Mouse (Mus musculus): ENCODE results near the gene Olfr547. TPM values are rescaled to one million over a fixed set of nuclear protein-coding genes. Genes with fewer than 3 reads are reported as not detected.
"Not testable (repeated sequence)": the region's sequence is repeated elsewhere in the genome, so short reads cannot be mapped to it uniquely, and the experiment has no call there.

Gene Olfr547
- not detected for total RNA-seq (2021)
- long read RNA-seq, experiment 1: 0 reads
- long read RNA-seq, experiment 2: 0 reads

DNA sequence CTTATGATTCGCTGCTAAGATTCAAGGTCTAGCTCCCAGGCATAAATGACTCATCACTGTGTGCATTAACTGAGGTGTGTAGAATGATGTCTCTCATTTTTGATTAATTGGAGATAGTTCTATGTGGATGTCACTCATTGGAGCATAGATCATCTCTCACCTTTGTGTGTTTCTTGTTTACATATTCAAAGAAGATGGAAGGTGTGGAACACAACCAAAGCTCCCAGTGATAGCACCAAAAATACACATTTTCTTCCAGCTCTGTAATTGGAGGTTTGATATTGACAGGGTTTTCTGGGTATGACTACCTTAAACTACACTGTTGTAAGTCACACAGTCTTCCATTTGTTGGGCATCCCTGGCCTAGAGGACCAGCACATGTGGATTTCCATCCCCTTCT is at the start of gene Olfr547:
Gene Olfr547, plus strand, starts transcription at position 301 of the 400 bp plus-strand sequence.
- no peak for TF ChIP-seq CTCF (conservative IDR thresholded peaks at IDR 0.05)
- Histone ChIP-seq H3K27ac (no peak within 1 kb of the TSS), H3K4me3 (no peak within 1 kb of the TSS)
- no peak for DNase-seq (ENCODE audit: low spot score in 2 of 2)

DNA sequence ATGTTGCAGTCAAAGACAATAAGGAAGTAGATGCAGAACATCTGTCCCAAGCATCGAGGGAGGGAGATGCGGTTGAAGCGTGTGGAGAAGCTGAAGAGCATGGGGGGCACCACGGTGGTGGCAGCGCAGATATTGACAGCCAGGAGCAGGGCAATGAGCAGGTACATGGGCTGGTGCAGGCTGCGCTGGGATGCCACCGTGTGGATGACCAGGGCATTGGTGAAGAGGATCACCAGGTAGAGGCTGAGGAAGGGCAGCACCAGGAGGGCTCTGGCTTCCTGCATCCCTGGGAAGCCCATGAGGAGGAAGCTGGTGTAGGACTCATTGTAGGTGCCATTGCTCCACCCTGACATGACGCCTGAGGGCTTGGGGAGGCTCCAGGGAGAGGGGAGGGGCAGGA is 49.8 kb upstream of the Olfr547 start:
- DNase-seq (ENCODE audit: low spot score in 2 of 2); H3K4me3 ChIP-seq; H3K27ac ChIP-seq: not testable (repeated sequence)

DNA sequence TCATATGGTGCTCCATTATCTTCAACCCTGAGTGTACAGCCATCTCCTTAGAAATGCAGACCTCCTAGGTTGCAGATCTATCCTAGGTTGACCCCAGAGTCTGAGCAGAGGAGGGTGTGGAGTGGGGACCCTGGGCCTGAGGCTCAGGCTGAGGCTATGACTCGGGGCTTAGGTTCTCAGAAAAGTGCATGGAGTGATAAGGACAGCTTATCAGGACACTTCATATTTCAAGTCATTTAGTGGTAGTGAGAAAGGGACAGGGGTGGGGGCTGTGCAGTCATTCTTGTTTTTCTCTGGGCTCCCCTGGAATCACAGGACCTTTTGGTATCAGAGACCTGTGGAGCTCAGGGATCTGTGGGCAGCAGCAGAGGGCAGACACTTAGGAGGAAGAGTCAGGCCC is 48.4 kb upstream of the Olfr547 start:
- no peak overlapping the region for H3K4me3 ChIP-seq
- no peak for TF ChIP-seq CTCF (conservative IDR thresholded peaks at IDR 0.05)
- no peak overlapping the region for H3K27ac ChIP-seq
- no peak for DNase-seq (ENCODE audit: low spot score in 2 of 2)

DNA sequence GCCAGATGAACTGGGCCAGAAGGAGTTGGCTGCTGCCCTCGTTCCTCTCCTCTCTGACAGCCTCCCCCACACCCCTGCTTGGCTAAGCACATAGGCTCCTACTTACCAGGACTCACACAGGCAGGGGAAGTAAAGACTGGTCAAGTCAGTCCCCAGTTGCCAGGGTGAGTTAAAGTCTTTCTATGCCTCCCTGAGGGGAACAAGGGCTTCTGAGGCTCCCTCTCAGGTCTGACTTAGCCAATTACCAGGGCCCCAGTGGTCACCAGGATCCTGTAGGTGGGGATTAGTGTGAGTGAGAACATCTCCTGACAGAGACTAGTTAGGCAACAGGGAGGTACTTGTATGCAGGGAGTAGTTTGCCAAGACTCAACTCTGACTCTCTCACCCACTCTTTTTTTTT is 46.4 kb upstream of the Olfr547 start, which contains the start of gene Olfr544:
Gene Olfr544, minus strand, starts transcription at position 153 of the 400 bp plus-strand sequence.
- H3K4me3 ChIP-seq: no peak within 1 kb of the TSS
- H3K27ac ChIP-seq: no peak within 1 kb of the TSS
- TF ChIP-seq CTCF (conservative IDR thresholded peaks at IDR 0.05): no peak
- no peak for DNase-seq (ENCODE audit: low spot score in 2 of 2)

DNA sequence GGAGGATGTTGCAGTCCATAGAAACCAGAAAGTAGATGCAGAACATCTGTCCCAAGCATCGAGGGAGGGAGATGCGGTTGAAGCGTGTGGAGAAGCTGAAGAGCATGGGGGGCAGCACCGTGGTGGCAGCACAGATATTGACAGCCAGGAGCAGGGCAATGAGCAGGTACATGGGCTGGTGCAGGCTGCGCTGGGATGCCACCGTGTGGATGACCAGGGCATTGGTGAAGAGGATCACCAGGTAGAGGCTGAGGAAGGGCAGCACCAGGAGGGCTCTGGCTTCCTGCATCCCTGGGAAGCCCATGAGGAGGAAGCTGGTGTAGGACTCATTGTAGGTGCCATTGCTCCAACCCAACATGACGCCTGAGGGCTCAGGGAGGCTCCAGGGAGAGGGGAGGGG is 40.1 kb upstream of the Olfr547 start:
- DNase-seq (ENCODE audit: low spot score in 2 of 2); H3K27ac ChIP-seq; H3K4me3 ChIP-seq: not testable (repeated sequence)

DNA sequence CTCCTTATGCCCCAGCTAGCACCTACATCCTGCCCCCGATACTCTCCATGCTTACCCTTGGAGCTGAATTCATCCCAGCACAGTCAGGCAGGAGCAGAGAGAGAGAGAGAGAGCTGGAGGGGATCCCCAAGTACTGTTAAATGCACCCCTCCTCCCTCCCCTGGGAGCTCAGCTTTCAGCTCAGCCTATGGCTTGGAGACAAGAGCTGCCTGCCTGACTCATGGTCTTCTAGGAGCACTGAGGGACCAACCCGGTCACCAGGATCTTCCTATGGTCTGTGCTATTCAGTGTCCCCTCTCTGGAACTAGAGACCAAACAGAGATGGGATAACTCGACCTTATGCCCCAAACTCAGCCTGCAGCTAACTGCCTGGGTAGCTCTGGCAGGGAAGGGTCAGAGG is 35.1 kb upstream of the Olfr547 start, which contains the start of gene Olfr545:
Gene Olfr545, minus strand, starts transcription at position 101 of the 400 bp plus-strand sequence.
- no peak for TF ChIP-seq CTCF (conservative IDR thresholded peaks at IDR 0.05)
- no peak within 1 kb of the TSS for H3K27ac ChIP-seq
- no peak within 1 kb of the TSS for H3K4me3 ChIP-seq
- no peak for DNase-seq (ENCODE audit: low spot score in 2 of 2)

DNA sequence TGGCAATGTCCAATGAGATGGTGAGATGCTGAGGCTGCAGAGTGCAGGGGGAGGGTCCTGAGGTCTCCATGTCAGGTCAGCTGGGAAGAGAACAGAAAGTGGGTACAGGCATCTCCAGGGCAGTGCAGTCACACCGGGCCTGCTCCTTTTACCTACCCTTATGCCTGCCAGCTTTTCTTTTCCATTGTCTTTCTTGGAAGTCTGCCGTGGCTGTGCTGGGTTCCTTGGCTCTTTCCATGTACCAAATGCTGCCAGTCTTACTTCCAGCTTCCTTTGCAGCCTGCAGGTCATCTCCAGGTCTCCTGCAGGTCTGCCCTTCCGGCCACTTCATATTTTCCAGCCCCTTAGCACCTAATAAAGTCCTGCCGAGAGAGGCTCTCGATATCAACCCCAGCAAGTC is 32.6 kb upstream of the Olfr547 start:
- Histone ChIP-seq H3K27ac (no peak overlapping the region), H3K4me3 (no peak overlapping the region)
- TF ChIP-seq CTCF (conservative IDR thresholded peaks at IDR 0.05): no peak
- DNase-seq (ENCODE audit: low spot score in 2 of 2): no peak

DNA sequence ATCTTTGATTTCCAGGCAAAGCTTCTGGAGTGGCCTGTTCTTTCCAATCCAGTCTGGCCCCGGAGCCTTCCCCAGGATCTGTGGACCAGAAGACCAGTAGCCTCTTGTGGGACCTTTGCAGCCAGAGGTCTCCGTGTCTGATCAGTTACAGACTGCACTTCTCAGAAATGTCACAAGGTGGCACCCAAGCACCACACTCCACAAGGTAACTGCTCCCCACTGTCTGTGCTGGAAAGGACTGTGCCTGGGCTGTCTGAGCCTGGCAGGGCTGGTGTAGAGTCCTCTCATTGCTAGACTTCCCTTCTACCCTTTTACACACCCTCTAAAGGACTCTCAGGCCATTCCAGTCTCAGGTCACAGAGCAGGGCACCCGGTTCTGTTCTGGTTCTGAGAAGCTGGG is 27.7 kb upstream of the Olfr547 start:
- DNase-seq (ENCODE audit: low spot score in 2 of 2): peak; percentile 56 to 80
- no peak overlapping the region for H3K27ac ChIP-seq
- H3K4me3 ChIP-seq: no peak overlapping the region
- TF ChIP-seq CTCF (conservative IDR thresholded peaks at IDR 0.05): peak; percentile 97

DNA sequence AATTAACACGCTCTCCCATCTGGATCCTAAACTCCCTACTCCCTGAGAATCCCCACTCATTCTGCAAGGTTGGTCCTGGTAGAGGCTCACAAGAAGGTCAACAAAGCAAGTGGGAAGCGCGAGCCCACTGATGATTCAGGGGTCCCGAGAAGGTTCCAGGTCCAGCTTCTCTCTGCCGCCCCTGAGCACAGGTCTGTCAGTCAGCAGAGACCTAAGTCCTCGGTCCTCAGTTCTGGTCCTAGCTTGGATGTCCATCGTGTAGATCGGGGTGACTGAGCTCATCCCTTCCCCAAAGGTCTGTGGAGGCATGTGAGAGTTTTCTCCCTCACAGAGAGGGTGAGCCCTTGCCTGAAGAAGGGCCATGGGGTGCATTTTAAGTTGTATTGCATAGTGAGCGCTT is 26.5 kb upstream of the Olfr547 start:
- DNase-seq (ENCODE audit: low spot score in 2 of 2): no peak
- Histone ChIP-seq H3K4me3 (no peak overlapping the region), H3K27ac (no peak overlapping the region)
- TF ChIP-seq CTCF (conservative IDR thresholded peaks at IDR 0.05): no peak

DNA sequence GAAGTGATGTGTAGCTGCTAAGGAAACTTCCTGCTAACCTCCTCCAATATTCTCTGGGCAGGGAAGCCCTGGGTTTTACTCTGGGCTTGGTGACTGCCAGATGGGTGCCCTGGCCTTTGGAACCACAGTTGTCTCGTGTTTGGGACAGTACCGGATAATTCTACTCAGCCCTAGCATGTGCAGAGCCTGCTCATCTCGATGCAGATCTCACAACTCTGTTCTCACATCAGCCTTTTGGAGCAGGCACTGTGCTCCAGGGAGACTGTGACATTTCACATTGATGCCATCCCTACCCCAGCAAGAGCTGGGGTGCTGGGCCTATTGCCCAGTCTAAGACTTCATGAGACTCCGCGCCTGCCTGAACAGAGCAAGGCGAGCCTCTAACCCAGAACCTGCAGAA is 25.9 kb upstream of the Olfr547 start:
- DNase-seq (ENCODE audit: low spot score in 2 of 2): no peak
- H3K4me3 ChIP-seq: no peak overlapping the region
- TF ChIP-seq CTCF (conservative IDR thresholded peaks at IDR 0.05): no peak
- H3K27ac ChIP-seq: no peak overlapping the region

DNA sequence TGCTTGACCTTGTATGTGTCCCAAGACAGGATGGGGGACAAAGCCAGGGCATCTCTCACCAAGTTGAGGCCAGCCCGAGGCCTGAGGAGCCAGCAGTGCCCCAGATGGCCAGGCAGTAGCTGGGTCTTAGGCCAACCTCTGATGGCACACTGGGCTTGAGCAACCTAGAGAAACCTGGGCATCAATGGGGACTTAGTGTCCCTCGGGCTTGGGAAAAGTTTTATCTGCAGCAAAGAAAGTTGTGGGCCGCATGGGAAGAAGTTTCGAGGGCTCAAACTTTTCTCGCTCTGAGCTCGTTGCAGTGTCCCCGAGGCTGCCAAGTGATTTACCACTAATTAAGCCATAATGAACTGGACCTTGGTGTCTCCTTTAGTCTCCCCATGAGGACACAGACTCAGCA is 24.8 kb upstream of the Olfr547 start:
- Histone ChIP-seq H3K27ac (no peak overlapping the region), H3K4me3 (no peak overlapping the region)
- no peak for DNase-seq (ENCODE audit: low spot score in 2 of 2)
- TF ChIP-seq CTCF (conservative IDR thresholded peaks at IDR 0.05): no peak

DNA sequence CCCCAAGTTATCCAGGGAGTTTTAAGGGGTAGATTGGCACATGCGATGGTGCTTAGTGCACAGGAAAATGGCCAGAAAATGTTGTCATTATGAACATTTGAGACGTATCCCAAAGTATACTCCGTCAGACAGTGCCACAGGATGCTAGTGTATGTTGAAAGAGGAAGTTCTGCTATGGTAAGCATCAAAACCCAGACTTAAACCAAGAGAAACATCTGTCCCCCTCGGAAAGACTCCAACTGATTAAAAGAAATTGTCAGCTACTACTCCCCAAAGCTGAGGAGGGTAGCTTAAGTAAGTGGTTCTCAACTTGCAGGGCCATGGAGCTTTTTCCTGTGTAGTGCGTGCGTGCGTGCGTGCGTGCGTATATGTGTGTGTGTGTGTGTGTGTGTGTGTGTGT is 22.6 kb upstream of the Olfr547 start:
- DNase-seq (ENCODE audit: low spot score in 2 of 2): no peak
- H3K4me3 ChIP-seq: no peak overlapping the region
- no peak overlapping the region for H3K27ac ChIP-seq
- TF ChIP-seq CTCF (conservative IDR thresholded peaks at IDR 0.05): no peak

DNA sequence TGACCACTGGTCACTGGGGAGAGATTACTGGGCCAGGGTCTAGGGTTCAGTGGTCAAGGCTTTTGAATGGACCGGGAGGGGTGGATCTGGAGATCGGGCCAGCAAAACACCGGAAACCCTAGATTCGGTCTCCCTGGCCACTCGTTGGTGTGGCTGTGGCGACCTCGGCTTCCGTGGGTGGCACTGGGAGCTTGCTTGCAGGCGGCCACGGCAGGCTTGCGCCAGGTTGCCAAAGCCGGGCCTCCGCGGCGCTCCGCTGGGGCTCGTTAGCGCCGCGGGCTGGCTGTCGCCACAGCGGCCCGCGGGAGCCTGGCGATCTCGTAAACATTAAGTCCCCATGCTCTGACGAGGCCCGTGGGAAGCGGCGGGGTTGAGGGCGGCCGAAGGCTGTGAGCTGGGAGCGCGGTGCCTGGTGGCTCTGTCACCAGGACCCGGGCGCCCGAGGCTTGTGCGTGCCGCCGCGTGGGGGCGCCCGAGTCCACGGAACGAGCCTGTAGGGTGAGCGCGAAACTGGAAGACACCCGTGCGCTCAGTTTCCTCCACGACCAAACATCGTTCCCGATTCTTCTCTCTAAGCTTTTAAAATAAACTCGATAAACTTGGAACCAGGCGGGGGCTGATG is 21.6 kb upstream of the Olfr547 start:
- Histone ChIP-seq H3K4me3 (peak overlapping the region; percentile 67), H3K27ac (peak overlapping the region; percentile 60; the same call in 1 of the 2 replicates)
- peak; percentile 77 to 92 for DNase-seq (ENCODE audit: low spot score in 2 of 2)
- peak; percentile 97 for TF ChIP-seq CTCF (conservative IDR thresholded peaks at IDR 0.05)

DNA sequence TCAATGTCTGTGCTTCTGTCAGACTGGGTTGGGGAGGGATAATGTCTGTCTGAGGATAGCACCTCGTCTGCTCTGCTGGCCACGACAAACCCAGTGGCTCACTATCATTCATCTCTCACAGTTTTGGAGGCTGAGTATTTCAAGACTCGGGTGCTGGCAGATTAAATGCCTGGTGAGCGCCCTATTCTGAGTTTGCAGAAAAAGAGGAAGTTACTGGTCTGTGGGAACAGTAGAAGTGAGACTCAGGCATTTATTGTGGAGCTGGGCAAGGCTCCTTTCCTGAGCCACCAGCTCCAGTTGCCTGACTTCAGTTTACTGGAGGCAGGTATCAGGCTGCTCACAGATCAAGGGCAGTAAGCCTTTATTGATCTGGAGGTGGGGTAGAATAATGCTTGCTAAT is 20.4 kb upstream of the Olfr547 start:
- TF ChIP-seq CTCF (conservative IDR thresholded peaks at IDR 0.05): no peak
- H3K4me3 ChIP-seq: no peak overlapping the region
- no peak overlapping the region for H3K27ac ChIP-seq
- DNase-seq (ENCODE audit: low spot score in 2 of 2): no peak

All from layer of hippocampus, adult 2 months (tissue).